Mouse (Mus musculus) natural killer cell, adult 2 months (primary cell): ENCODE results near the gene Zswim7.
A peak's percentile ranks its signal among the peaks of the same experiment; 100 is the strongest.
"Not testable (repeated sequence)": the region's sequence is repeated elsewhere in the genome, so short reads cannot be mapped to it uniquely, and the experiment has no call there.

Experiments used
- DNase-seq, 2 experiments: peaks; one replicate each; pipeline ENCODE4 v3.0.0; 2022; ENCODE audit warnings: low spot score in 2 of 2

The Zswim7 gene

GRCm38 (mm10) chr11:62280675-62281600, at the start of gene Zswim7, which contains the start of gene Ttc19:
Gene Zswim7 (minus strand): TSS chr11:62281375.
Gene Ttc19 (plus strand): TSS chr11:62281473.
- DNase-seq = peak; percentile 87 to 90

GRCm38 (mm10) chr11:62323659-62324058, 42.5 kb upstream of the Zswim7 start:
- DNase-seq = no peak

GRCm38 (mm10) chr11:62320097-62320496, 38.9 kb upstream of the Zswim7 start:
- no peak for DNase-seq

- no peak for DNase-seq
These were observed 36.6 kb upstream of the Zswim7 start for GRCm38 (mm10) chr11:62317746-62318145.

GRCm38 (mm10) chr11:62314984-62315383, 33.8 kb upstream of the Zswim7 start:
- no peak for DNase-seq

- no peak for DNase-seq
These were observed 28.1 kb upstream of the Zswim7 start for GRCm38 (mm10) chr11:62309296-62309695.

GRCm38 (mm10) chr11:62305866-62306265, 24.7 kb upstream of the Zswim7 start:
- no peak for DNase-seq

GRCm38 (mm10) chr11:62298883-62299282, 17.7 kb upstream of the Zswim7 start:
- no peak for DNase-seq

GRCm38 (mm10) chr11:62294121-62294520, 12.9 kb upstream of the Zswim7 start:
- no peak for DNase-seq

GRCm38 (mm10) chr11:62287700-62288099, 6.5 kb upstream of the Zswim7 start:
- no peak for DNase-seq

GRCm38 (mm10) chr11:62285020-62285419, 3.8 kb upstream of the Zswim7 start:
- DNase-seq = no peak

- DNase-seq = not testable (repeated sequence)
These were observed 2.8 kb upstream of the Zswim7 start for GRCm38 (mm10) chr11:62284020-62284419.

GRCm38 (mm10) chr11:62281601-62281997, 424 bp upstream of the Zswim7 start:
- DNase-seq = no peak

GRCm38 (mm10) chr11:62278027-62278426, 3.1 kb downstream of the Zswim7 start:
- peak; percentile 61 to 66 for DNase-seq

GRCm38 (mm10) chr11:62277086-62277485, 4.1 kb downstream of the Zswim7 start:
- DNase-seq = no peak

GRCm38 (mm10) chr11:62270851-62271250, 10.3 kb downstream of the Zswim7 start:
- DNase-seq = no peak

- DNase-seq = no peak
These were observed 12.1 kb downstream of the Zswim7 start for GRCm38 (mm10) chr11:62269097-62269496.

- DNase-seq = no peak
These were observed 12.8 kb downstream of the Zswim7 start for GRCm38 (mm10) chr11:62268381-62268780.

GRCm38 (mm10) chr11:62266466-62267214, 14.5 kb downstream of the Zswim7 start:
- no peak for DNase-seq

GRCm38 (mm10) chr11:62265642-62266041, 15.5 kb downstream of the Zswim7 start:
- no peak for DNase-seq

GRCm38 (mm10) chr11:62264018-62264417, 17.2 kb downstream of the Zswim7 start:
- DNase-seq = no peak

GRCm38 (mm10) chr11:62263599-62263998, 17.6 kb downstream of the Zswim7 start:
- no peak for DNase-seq

GRCm38 (mm10) chr11:62259214-62259613, 22.0 kb downstream of the Zswim7 start:
- DNase-seq = no peak
